Mouse (Mus musculus) liver, embryonic 14.5 days (tissue): ENCODE data around the gene Nipsnap1. TPM values are rescaled to one million over a fixed set of nuclear protein-coding genes. Genes with fewer than 3 reads are reported as not detected.

ENCODE experiments used
- ATAC-seq: fragments of 200-750 bp; cut with Nextera tagmentation; 2 replicates; pipeline ENCODE4 v1.8.0; 2017; ENCODE audit warnings: moderate number of reproducible peaks, mild to moderate bottlenecking, moderate library complexity; ENCODE audit not compliant: insufficient read depth
- DNase-seq, 3 experiments: peaks; one replicate each; pipeline ENCODE4 v3.0.0-alpha.2; 2012 to 2013; ENCODE audit warnings: low read depth in 3 of 3, low spot score in 3 of 3
- H3K27ac ChIP-seq: fragments of 300-500 bp; sonication (generic); 2 replicates; pipeline ENCODE4 v1.5.1; 2014; ENCODE audit warnings: moderate library complexity, mild to moderate bottlenecking, control low read depth, inconsistent platforms
- H3K27me3 ChIP-seq: fragments of 300-500 bp; sonication (generic); 2 replicates; pipeline ENCODE4 v1.6.1; 2014; ENCODE audit warnings: mild to moderate bottlenecking, low read length, moderate library complexity; ENCODE audit not compliant: control insufficient read depth, insufficient read depth
- H3K36me3 ChIP-seq: fragments of 300-500 bp; sonication (generic); replicated peaks from 2 replicates; pipeline ENCODE4 v1.6.1; 2014; ENCODE audit warnings: low read depth; ENCODE audit not compliant: control insufficient read depth, insufficient read depth
- H3K4me1 ChIP-seq, 2 experiments: fragments of 200-500 bp in 1 of 2; fragments of 300-500 bp in 1 of 2; sonication (generic) in 1 of 2; replicated peaks; 2 replicates each; pipeline ENCODE4 v1.6.1; 2012 to 2014; ENCODE audit warnings: antibody characterized with exemption in 1 of 2, inconsistent platforms in 1 of 2, low read length in 1 of 2; ENCODE audit not compliant: control insufficient read depth in 2 of 2, insufficient read depth in 2 of 2
- H3K4me2 ChIP-seq: fragments of 300-500 bp; sonication (generic); 2 replicates; pipeline ENCODE4 v1.6.1; 2014; ENCODE audit warnings: low read depth, mild to moderate bottlenecking, control low read depth, moderate library complexity
- H3K4me3 ChIP-seq, 2 experiments: fragments of 200-500 bp in 1 of 2; fragments of 300-500 bp in 1 of 2; sonication (generic) in 1 of 2; 2 replicates each; pipeline ENCODE4 v1.5.1; 2012 to 2014; ENCODE audit warnings: low read depth in 2 of 2, low read length in 2 of 2, mild to moderate bottlenecking in 2 of 2, control low read depth in 1 of 2, inconsistent platforms in 1 of 2, moderate library complexity in 1 of 2; ENCODE audit not compliant: insufficient read depth in 1 of 2
- H3K9ac ChIP-seq: fragments of 300-500 bp; sonication (generic); replicated peaks from 2 replicates; pipeline ENCODE4 v1.6.1; 2014; ENCODE audit warnings: mild to moderate bottlenecking, control low read depth, moderate library complexity
- H3K9me3 ChIP-seq: fragments of 300-500 bp; sonication (generic); 2 replicates; pipeline ENCODE4 v1.6.1; 2016; ENCODE audit warnings: low read length, mixed read lengths; ENCODE audit not compliant: control insufficient read depth
- CTCF ChIP-seq: IDR thresholded peaks from 2 replicates; pipeline ENCODE4 v1.5.1; 2016; ENCODE audit warnings: antibody characterized with exemption, low read depth, control low read depth
- EP300 ChIP-seq: IDR thresholded peaks from 2 replicates; pipeline ENCODE4 v1.6.1; 2016; ENCODE audit warnings: antibody characterized with exemption, low read depth
- WGBS: fragments of 180-500 bp; shearing (Covaris S2); extraction: QIAGEN DNeasy Blood & Tissue Kit; methylation state at CpG from one replicate; pipeline ENCODE4 v1.1.7; 2014; ENCODE audit not compliant: insufficient replicate concordance; 5-methylcytosine and 5-hydroxymethylcytosine counted together
- polyA plus RNA-seq, 2 experiments: library from polyadenylated mRNA; depleted of rRNA in 1 of 2; stranded (reverse) in 1 of 2; unstranded in 1 of 2; fragments of >200 nt; fragmentation: Nextera tagmentation in 1 of 2; extraction: Ambion mirVana in 1 of 2; gene quantifications; 2 replicates each; pipeline versions ENCODE4 v1.2.1 to v1.2.3; 2012 to 2014

Nipsnap1 gene
- polyA plus RNA-seq, 2 experiments, result 41.9 to 63.4 TPM

DNA sequence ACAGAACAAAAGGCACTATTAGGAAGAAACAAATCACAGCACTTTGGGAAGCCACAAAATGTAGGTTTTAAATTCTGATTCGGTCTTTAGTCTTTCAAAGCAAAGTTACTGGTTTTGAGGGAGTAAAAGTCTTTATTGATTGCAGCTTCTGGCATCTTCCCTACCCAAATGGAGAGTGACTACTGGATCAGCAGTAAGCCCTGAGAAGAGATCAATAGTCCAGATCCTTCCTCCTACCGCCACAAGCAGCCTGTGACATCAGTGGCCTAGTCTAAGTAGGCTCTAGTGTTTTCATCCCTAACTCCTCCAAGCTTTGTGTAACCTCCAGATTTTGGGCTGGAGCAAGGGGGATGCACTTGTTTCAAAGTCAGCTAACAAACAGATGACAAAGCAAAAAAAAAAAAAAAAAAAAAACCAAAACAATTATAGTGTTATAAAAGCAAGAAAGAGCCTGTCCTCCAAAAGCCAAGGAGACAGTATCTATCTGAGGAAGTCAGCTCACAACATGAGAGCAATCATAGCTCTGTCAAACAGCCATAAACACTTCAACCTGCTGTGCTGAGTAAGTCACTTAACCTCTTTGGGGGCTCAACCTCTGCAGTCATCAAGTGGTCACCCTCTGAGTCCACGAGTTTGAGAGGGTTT lies 40.3 kb upstream of the Nipsnap1 start:
- no peak overlapping the region for H3K4me2 ChIP-seq
- WGBS, result 59% methylated on average over 3 of the region's 3 CpGs
- no peak overlapping the region for H3K9ac ChIP-seq
- TF ChIP-seq CTCF, result no peak
- TF ChIP-seq EP300, result no peak
- ATAC-seq (no peak), DNase-seq (no peak)
- H3K36me3 ChIP-seq, result no peaks in the 10 kb centered on the region
- H3K4me1 ChIP-seq, result peaks cover 0 to 5% of the 10 kb centered on the region in 2 experiments; a peak in 1 of 4 replicates
- no peaks in the 10 kb centered on the region for H3K9me3 ChIP-seq
- no peak overlapping the region for H3K27ac ChIP-seq
- H3K27me3 ChIP-seq, result no peaks in the 10 kb centered on the region
- H3K4me3 ChIP-seq, result no peak overlapping the region

DNA sequence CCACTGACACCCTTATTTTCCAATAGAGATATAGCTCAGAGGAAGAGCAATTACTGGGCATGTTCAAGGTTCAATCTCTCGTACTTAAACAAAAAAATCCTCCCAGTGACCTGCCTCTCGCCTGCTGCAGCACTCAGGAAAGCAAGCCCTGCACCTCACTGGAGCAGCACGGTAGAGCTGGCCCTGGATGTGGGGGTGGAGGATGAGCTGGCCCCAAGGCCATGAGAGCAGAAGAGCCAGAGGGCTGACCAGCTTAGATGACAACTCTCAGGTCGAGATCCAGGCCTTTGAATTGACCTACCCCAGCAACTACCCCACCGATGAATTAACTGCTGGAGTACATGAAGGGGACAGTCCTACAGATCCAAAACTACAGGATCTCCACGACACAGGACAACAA lies 38.3 kb upstream of the Nipsnap1 start:
- Histone ChIP-seq H3K4me3 (no peak overlapping the region), H3K4me1 (peaks cover 0 to 4% of the 10 kb centered on the region in 2 experiments; a peak in 1 of 4 replicates), H3K4me2 (no peak overlapping the region), H3K27me3 (no peaks in the 10 kb centered on the region), H3K9me3 (no peaks in the 10 kb centered on the region), H3K27ac (no peak overlapping the region), H3K36me3 (no peaks in the 10 kb centered on the region), H3K9ac (no peak overlapping the region)
- no peak for DNase-seq
- ATAC-seq, result no peak
- 58% methylated on average over 6 of the region's 6 CpGs for WGBS
- TF ChIP-seq EP300 (no peak), CTCF (no peak)

DNA sequence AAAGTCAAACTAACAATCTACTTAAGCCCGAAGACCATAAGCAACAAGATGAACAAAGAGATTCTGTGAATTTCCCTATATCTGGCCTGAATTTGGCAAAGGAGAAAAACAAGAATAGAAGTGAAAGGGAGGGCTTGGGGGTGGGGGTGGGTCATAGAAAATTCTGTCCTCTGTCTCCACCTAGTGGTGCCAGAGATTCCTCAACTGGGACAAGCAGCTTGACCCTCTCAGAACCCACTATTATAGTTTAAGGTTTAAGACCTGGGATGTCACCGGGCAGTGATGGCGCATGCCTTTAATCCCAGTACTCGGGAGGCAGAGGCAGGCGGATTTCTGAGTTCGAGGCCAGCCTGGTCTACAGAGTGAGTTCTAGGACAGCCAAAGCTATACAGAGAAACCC lies 37.0 kb upstream of the Nipsnap1 start:
- H3K9me3 ChIP-seq, result no peaks in the 10 kb centered on the region
- ATAC-seq (no peak), DNase-seq (peak in 2 of 3 experiments; percentile 28)
- H3K4me3 ChIP-seq, result no peak overlapping the region
- TF ChIP-seq EP300 (no peak), CTCF (peak; percentile 62)
- no peak overlapping the region for H3K27ac ChIP-seq
- H3K9ac ChIP-seq, result no peak overlapping the region
- H3K36me3 ChIP-seq, result no peaks in the 10 kb centered on the region
- H3K4me2 ChIP-seq, result no peak overlapping the region
- no peaks in the 10 kb centered on the region for H3K27me3 ChIP-seq
- peaks cover 0 to 4% of the 10 kb centered on the region in 2 experiments; a peak in 1 of 4 replicates for H3K4me1 ChIP-seq
- WGBS, result 45% methylated on average over 6 of the region's 6 CpGs

DNA sequence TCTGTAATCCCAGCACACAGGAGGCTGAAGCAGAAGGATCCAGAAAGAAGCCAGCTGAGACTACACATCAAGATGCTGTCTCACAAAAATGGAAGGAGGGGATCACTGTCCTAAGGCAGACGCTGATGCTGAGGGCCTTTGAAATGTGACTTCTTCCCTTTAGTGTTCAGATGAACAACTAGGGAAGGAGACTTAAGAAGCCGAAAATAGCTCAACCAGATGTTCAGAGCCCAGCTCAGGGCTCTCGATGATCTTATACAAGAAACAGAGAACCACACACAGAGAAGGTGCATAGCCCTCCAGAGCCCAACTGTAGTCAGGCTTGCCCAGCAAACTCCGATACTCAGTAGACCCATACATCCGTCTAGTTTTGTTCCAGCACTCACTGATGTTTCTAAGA lies 36.4 kb upstream of the Nipsnap1 start:
- no peak for DNase-seq
- Histone ChIP-seq H3K36me3 (no peaks in the 10 kb centered on the region), H3K27me3 (no peaks in the 10 kb centered on the region), H3K9ac (no peak overlapping the region), H3K9me3 (no peaks in the 10 kb centered on the region), H3K27ac (no peak overlapping the region), H3K4me3 (no peak overlapping the region), H3K4me2 (no peak overlapping the region), H3K4me1 (peaks cover 0 to 4% of the 10 kb centered on the region in 2 experiments; a peak in 1 of 4 replicates)
- 45% methylated on average over 5 of the region's 5 CpGs for WGBS
- ATAC-seq, result no peak
- no peak for TF ChIP-seq EP300

DNA sequence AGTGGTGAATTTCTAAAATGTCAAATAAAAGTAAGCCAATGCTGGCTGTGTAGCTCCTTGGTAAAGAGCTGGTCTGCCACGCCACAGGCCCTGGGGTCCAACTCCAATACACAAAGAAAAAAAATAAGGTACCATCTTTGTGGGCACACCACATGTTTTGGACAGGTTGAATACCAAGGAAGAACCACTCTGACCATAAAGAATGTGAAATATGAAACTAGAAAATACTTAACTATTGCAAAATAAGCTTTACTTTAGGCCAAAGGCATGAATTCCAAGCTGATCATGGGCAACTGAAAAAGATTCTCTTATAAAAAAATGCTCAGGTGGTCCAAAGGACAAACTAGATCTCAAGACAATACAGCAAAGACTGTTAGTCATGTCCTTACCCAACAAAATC lies 35.5 kb upstream of the Nipsnap1 start:
- Histone ChIP-seq H3K36me3 (no peaks in the 10 kb centered on the region), H3K9me3 (no peaks in the 10 kb centered on the region), H3K27me3 (no peaks in the 10 kb centered on the region), H3K4me2 (no peak overlapping the region), H3K4me1 (peaks cover 0 to 3% of the 10 kb centered on the region in 2 experiments; a peak in 2 of 4 replicates), H3K9ac (no peak overlapping the region), H3K27ac (no peak overlapping the region), H3K4me3 (no peak overlapping the region)
- TF ChIP-seq CTCF (no peak), EP300 (no peak)
- 61% methylated on average over 1 of the region's 1 CpGs for WGBS
- no peak for DNase-seq
- ATAC-seq, result no peak
